Mouse (Mus musculus) lung, embryonic 15.5 days (tissue): Measurements from ENCODE around the gene Colgalt1. TPM values are rescaled to one million over a fixed set of nuclear protein-coding genes. Genes with fewer than 3 reads are reported as not detected.
A peak's percentile ranks its signal among the peaks of the same experiment; 100 is the strongest.

Experiments
- ATAC-seq: fragments of 200-750 bp; cut with Nextera tagmentation; 2 replicates; pipeline ENCODE4 v1.8.0; 2017; ENCODE audit warnings: moderate number of reproducible peaks, borderline replicate concordance; ENCODE audit not compliant: low FRiP score, low TSS enrichment; ENCODE audit errors: extremely low read depth
- H3K27ac ChIP-seq: fragments of 300-500 bp; sonication (generic); 2 replicates; pipeline ENCODE4 v1.5.1; 2015; ENCODE audit warnings: moderate library complexity, mild to moderate bottlenecking, inconsistent platforms
- H3K27me3 ChIP-seq: fragments of 300-500 bp; sonication (generic); 2 replicates; pipeline ENCODE4 v1.6.1; 2015; ENCODE audit warnings: inconsistent platforms
- H3K36me3 ChIP-seq: fragments of 300-500 bp; sonication (generic); 2 replicates; pipeline ENCODE4 v1.6.1; 2015; ENCODE audit warnings: inconsistent platforms
- H3K4me1 ChIP-seq: fragments of 300-500 bp; sonication (generic); 2 replicates; pipeline ENCODE4 v1.6.1; 2015; ENCODE audit warnings: inconsistent platforms
- H3K4me2 ChIP-seq: fragments of 300-500 bp; sonication (generic); 2 replicates; pipeline ENCODE4 v1.6.1; 2015; ENCODE audit warnings: inconsistent platforms, mild to moderate bottlenecking, moderate library complexity
- H3K4me3 ChIP-seq: fragments of 300-500 bp; sonication (generic); 2 replicates; pipeline ENCODE4 v1.5.1; 2015; ENCODE audit warnings: mild to moderate bottlenecking, inconsistent platforms
- H3K9ac ChIP-seq: fragments of 300-500 bp; sonication (generic); 2 replicates; pipeline ENCODE4 v1.6.1; 2015; ENCODE audit warnings: inconsistent platforms
- H3K9me3 ChIP-seq: fragments of 300-500 bp; sonication (generic); 2 replicates; pipeline ENCODE4 v1.6.1; 2016; ENCODE audit warnings: inconsistent platforms
- WGBS: fragments of 180-500 bp; shearing (Covaris S2); methylation state at CpG from one replicate; pipeline ENCODE4 v1.1.7; 2015; 5-methylcytosine and 5-hydroxymethylcytosine counted together
- microRNA-seq: library from miRNA; unstranded; fragments of <30 nt; microRNA quantifications from one replicate; pipeline ENCODE4, GENCODE M21; 2016
- polyA plus RNA-seq: library from polyadenylated mRNA; unstranded; fragments of >200 nt; fragmentation: Nextera tagmentation; extraction: Ambion mirVana; gene quantifications from 2 replicates; pipeline ENCODE4 v1.2.1, GENCODE M21; 2015

Gene Colgalt1
- polyA plus RNA-seq, 1 experiment from 2014 or later, result 79.3 TPM

GRCm38 (mm10) chr8:71672168-71672735 is 61.5 kb downstream of the Colgalt1 start:
- no peaks in the 10 kb centered on the region for H3K36me3 ChIP-seq
- ATAC-seq, result no peak
- H3K27ac ChIP-seq, result no peak overlapping the region
- peaks cover 34% of the 10 kb centered on the region for H3K27me3 ChIP-seq
- H3K4me2 ChIP-seq, result peak overlapping the region; percentile 97
- H3K4me1 ChIP-seq, result peaks cover 36% of the 10 kb centered on the region
- 54% methylated on average over 6 of the region's 6 CpGs for WGBS
- H3K9ac ChIP-seq, result 0 out of 2 replicates have a peak overlapping the region, but pooled peaks have one; percentile 27
- peak overlapping the region; percentile 47; the same call in 1 of the 2 replicates for H3K4me3 ChIP-seq
- no peaks in the 10 kb centered on the region for H3K9me3 ChIP-seq

GRCm38 (mm10) chr8:71674071-71674470 is 63.3 kb downstream of the Colgalt1 start:
- peaks cover 36% of the 10 kb centered on the region for H3K27me3 ChIP-seq
- H3K4me2 ChIP-seq, result no peak overlapping the region
- WGBS, result 49% methylated on average over 2 of the region's 2 CpGs
- H3K4me1 ChIP-seq, result peaks cover 27% of the 10 kb centered on the region
- no peak overlapping the region for H3K27ac ChIP-seq
- no peaks in the 10 kb centered on the region for H3K36me3 ChIP-seq
- H3K9ac ChIP-seq, result no peak overlapping the region
- H3K9me3 ChIP-seq, result no peaks in the 10 kb centered on the region
- no peak for ATAC-seq
- no peak overlapping the region for H3K4me3 ChIP-seq

Small RNA genes lying within 50 kb of the gene (microRNA-seq; reads per million reads assigned to microRNA genes)
- not detected for gene Mir6769b

Other genes with a start within 250 kb of the Colgalt1 start
- 85.0 and 87.0 TPM in 2 replicates for gene Use1, start 244.2 kb upstream of the Colgalt1 start, polyA plus RNA-seq
- 7.0 and 7.2 TPM in 2 replicates for gene Ocel1, start 239.7 kb upstream of the Colgalt1 start, polyA plus RNA-seq
- 76.6 and 80.4 TPM in 2 replicates for gene Nr2f6, start 229.0 kb upstream of the Colgalt1 start, polyA plus RNA-seq
- gene Ushbp1, start 215.2 kb upstream of the Colgalt1 start, polyA plus RNA-seq, result 28.2 and 30.7 TPM in 2 replicates
- 109 and 112 TPM in 2 replicates for gene Babam1, start 214.1 kb upstream of the Colgalt1 start, polyA plus RNA-seq
- 42.6 and 46.7 TPM in 2 replicates for gene Ankle1, start 205.0 kb upstream of the Colgalt1 start, polyA plus RNA-seq
- 51.3 and 56.0 TPM in 2 replicates for gene Abhd8, start 147.3 kb upstream of the Colgalt1 start, polyA plus RNA-seq
- 130 and 147 TPM in 2 replicates for gene Mrpl34, start 146.0 kb upstream of the Colgalt1 start, polyA plus RNA-seq
- 104 TPM in 2 replicates for gene Dda1, start 141.8 kb upstream of the Colgalt1 start, polyA plus RNA-seq
- gene Ano8, start 125.0 kb upstream of the Colgalt1 start, polyA plus RNA-seq, result 1.6 and 1.9 TPM in 2 replicates
- 16.3 and 19.1 TPM in 2 replicates for gene Gtpbp3, start 122.9 kb upstream of the Colgalt1 start, polyA plus RNA-seq
- 146 and 147 TPM in 2 replicates for gene Plvap, start 99.2 kb upstream of the Colgalt1 start, polyA plus RNA-seq
- 0.39 and 0.65 TPM in 2 replicates for gene Ccdc194, start 85.3 kb upstream of the Colgalt1 start, polyA plus RNA-seq
- 49.7 and 52.0 TPM in 2 replicates for gene Bst2, start 73.5 kb upstream of the Colgalt1 start, polyA plus RNA-seq
- gene Mvb12a, start 68.1 kb upstream of the Colgalt1 start, polyA plus RNA-seq, result 95.2 and 96.6 TPM in 2 replicates
- 3.3 and 4.6 TPM in 2 replicates for gene Tmem221, start 52.1 kb upstream of the Colgalt1 start, polyA plus RNA-seq
- not detected in 2 replicates for gene Nxnl1, start 44.4 kb upstream of the Colgalt1 start, polyA plus RNA-seq
- gene Slc27a1, start 42.1 kb upstream of the Colgalt1 start, polyA plus RNA-seq, result 34.3 and 36.7 TPM in 2 replicates
- gene Pgls, start 18.8 kb upstream of the Colgalt1 start, polyA plus RNA-seq, result 228 and 230 TPM in 2 replicates
- 3.1 and 3.4 TPM in 2 replicates for gene Fam129c, start 13.3 kb upstream of the Colgalt1 start, polyA plus RNA-seq
- 0.66 and 0.81 TPM in 2 replicates for gene Unc13a, start 60.8 kb downstream of the Colgalt1 start, polyA plus RNA-seq
- gene Jak3, start 65.3 kb downstream of the Colgalt1 start, polyA plus RNA-seq, result 9.9 TPM in 2 replicates
- gene Insl3, start 78.2 kb downstream of the Colgalt1 start, polyA plus RNA-seq, result 0.63 and 1.3 TPM in 2 replicates
- 3.3 and 3.6 TPM in 2 replicates for gene B3gnt3, start 90.8 kb downstream of the Colgalt1 start, polyA plus RNA-seq
- gene Fcho1, start 114.7 kb downstream of the Colgalt1 start, polyA plus RNA-seq, result 4.8 and 7.6 TPM in 2 replicates